Mouse (Mus musculus): ENCODE data around the gene Gpr153.

- TF ChIP-seq CTCF (IDR thresholded peaks at IDR 0.05; ENCODE audit: low read depth, low read length) (no peak), POLR2A (IDR thresholded peaks at IDR 0.05; ENCODE audit: insufficient read depth, low read length) (no peak)
These were observed 13.5 kb downstream of the Gpr153 start for GRCm38 (mm10) chr4:152287317-152288120.

Data from ES-Bruce4 (cell line).